16 mouse cellular contexts compared by ENCODE assay signal in genomic region chr1:61068112-61068511, GRCm38 (mm10).
"Had no signal": no experiment of that assay in that cellular context is flagged by ENCODE, and none has a peak within 500 bp of the region (broad histone marks: within the 10 kb centered on the region; RNA-seq: fewer than 3 reads in every experiment).

No protein-coding gene starts in this region.

- H3K4me3 ChIP-seq: left cerebral cortex, adult 2 months; liver, embryonic 13.5 days; midbrain, embryonic 13.5 days; neural tube, embryonic 12.5 days; neural tube, embryonic 15.5 days had no signal

- H3K9me3 ChIP-seq: liver, embryonic 13.5 days; midbrain, embryonic 13.5 days; neural tube, embryonic 12.5 days; neural tube, embryonic 15.5 days had no signal

- H3K27ac ChIP-seq: kidney, postnatal 0 days; left cerebral cortex, adult 2 months; liver, embryonic 13.5 days; macrophage; midbrain, embryonic 13.5 days; neural tube, embryonic 12.5 days; neural tube, embryonic 15.5 days; stomach, postnatal 0 days had no signal

- H3K4me1 ChIP-seq: liver, embryonic 13.5 days; midbrain, embryonic 13.5 days; neural tube, embryonic 12.5 days; neural tube, embryonic 15.5 days had no signal

- H3K4me2 ChIP-seq: liver, embryonic 13.5 days; midbrain, embryonic 13.5 days; neural tube, embryonic 12.5 days; neural tube, embryonic 15.5 days had no signal

- H3K27me3 ChIP-seq: liver, embryonic 13.5 days; midbrain, embryonic 13.5 days; neural tube, embryonic 12.5 days; neural tube, embryonic 15.5 days had no signal

- DNase-seq: kidney, postnatal 25 days; layer of hippocampus, postnatal 36 days; liver, embryonic 13.5 days; lung, adult 2 months; right cerebral cortex, adult 18-20 months; right cerebral cortex, postnatal 14 days; right cerebral cortex, postnatal 4 days; thymus, postnatal 36 days had no signal

- H3K9ac ChIP-seq: liver, embryonic 13.5 days; midbrain, embryonic 13.5 days; neural tube, embryonic 12.5 days; neural tube, embryonic 15.5 days had no signal

- ATAC-seq: midbrain, embryonic 13.5 days; midbrain, embryonic 16.5 days had no signal

- H3K36me3 ChIP-seq: liver, embryonic 13.5 days; midbrain, embryonic 13.5 days; neural tube, embryonic 12.5 days; neural tube, embryonic 15.5 days had no signal
